Mouse (Mus musculus) ES-Bruce4 (cell line): ENCODE results near the gene Ankle1.

Source experiments
- CTCF ChIP-seq: IDR thresholded peaks from one replicate; pipeline ENCODE4 v1.8.1; 2011; ENCODE audit warnings: low read depth, low read length
- POLR2A ChIP-seq: IDR thresholded peaks from one replicate; pipeline ENCODE4 v1.8.1; 2011; ENCODE audit warnings: low read length; ENCODE audit not compliant: insufficient read depth

- TF ChIP-seq POLR2A (no peak), CTCF (no peak)
These were observed 17.5 kb upstream of the Ankle1 start for GRCm38 (mm10) chr8:71388267-71388666.
